Mouse (Mus musculus) kidney, postnatal 10 days (tissue): ENCODE results near the gene Mr1.

ENCODE experiments used
- DNase-seq: peaks from one replicate; pipeline ENCODE4 v3.0.0; 2021; ENCODE audit warnings: mixed read lengths

The Mr1 gene

GRCm38 (mm10) chr1:155093145-155093791 is 53.3 kb downstream of the Mr1 start:
- DNase-seq = peak; percentile 78

- DNase-seq = peak; percentile 83
These were observed 54.5 kb downstream of the Mr1 start for GRCm38 (mm10) chr1:155091842-155092800.

GRCm38 (mm10) chr1:155091374-155091841 is 55.2 kb downstream of the Mr1 start:
- DNase-seq = peak; percentile 47

GRCm38 (mm10) chr1:155090736-155091135 is 55.9 kb downstream of the Mr1 start:
- no peak for DNase-seq

- DNase-seq = no peak
These were observed 56.3 kb downstream of the Mr1 start for GRCm38 (mm10) chr1:155090327-155090726.

- peak; percentile 37 for DNase-seq
These were observed 57.6 kb downstream of the Mr1 start for GRCm38 (mm10) chr1:155088847-155089603.

- DNase-seq = no peak
These were observed 58.6 kb downstream of the Mr1 start for GRCm38 (mm10) chr1:155088046-155088445.

- DNase-seq = no peak
These were observed 59.7 kb downstream of the Mr1 start for GRCm38 (mm10) chr1:155086893-155087292.

- DNase-seq = peak; percentile 47
These were observed 60.2 kb downstream of the Mr1 start for GRCm38 (mm10) chr1:155086416-155086815.

GRCm38 (mm10) chr1:155084839-155085238 is 61.8 kb downstream of the Mr1 start:
- DNase-seq = peak; percentile 55

- peak; percentile 99 for DNase-seq
These were observed 63.0 kb downstream of the Mr1 start for GRCm38 (mm10) chr1:155083271-155084265.

- DNase-seq = peak; percentile 78
These were observed 63.7 kb downstream of the Mr1 start for GRCm38 (mm10) chr1:155082965-155083268.

- peak; percentile 59 for DNase-seq
These were observed 64.3 kb downstream of the Mr1 start for GRCm38 (mm10) chr1:155082158-155082964.

GRCm38 (mm10) chr1:155077675-155078074 is 68.9 kb downstream of the Mr1 start:
- no peak for DNase-seq
